Mouse (Mus musculus): Measurements from ENCODE around the gene Calhm3. TPM values are rescaled to one million over a fixed set of nuclear protein-coding genes. Genes with fewer than 3 reads are reported as not detected.
"Not testable (repeated sequence)": the region's sequence is repeated elsewhere in the genome, so short reads cannot be mapped to it uniquely, and the experiment has no call there.

Calhm3 gene
- polyA plus RNA-seq, 1 experiment from 2014 or later, result not detected

GRCm38 (mm10) chr19:47139611-47140010 is 18.0 kb downstream of the Calhm3 start:
- not testable (repeated sequence) for H3K4me2 ChIP-seq (ENCODE audit: low read depth, severe bottlenecking); DNase-seq (ENCODE audit: low spot score); H3K27ac ChIP-seq (replicated peaks; ENCODE audit: low read depth, low read length); H3K36me3 ChIP-seq (ENCODE audit: control insufficient read depth, insufficient read depth, low read length); H3K27me3 ChIP-seq (ENCODE audit: control insufficient read depth, insufficient read depth, low read length); H3K9ac ChIP-seq (ENCODE audit: low read length); ATAC-seq (ENCODE audit: insufficient number of reproducible peaks, low FRiP score, low TSS enrichment, low read depth); H3K9me3 ChIP-seq (ENCODE audit: control insufficient read depth, low read length); H3K4me3 ChIP-seq (ENCODE audit: low read depth, low read length)
- H3K4me1 ChIP-seq (ENCODE audit: control insufficient read depth, insufficient read depth, low read length), result peaks cover 15% of the 10 kb centered on the region
- 22% methylated on average over 7 of the region's 7 CpGs for WGBS

- 2% methylated on average over 28 of the region's 28 CpGs for WGBS
Measured at GRCm38 (mm10) chr19:47137771-47138421, 19.7 kb downstream of the Calhm3 start, which contains the start of gene Calhm2. Gene Calhm2 (minus strand): TSS chr19:47138294.

DNA sequence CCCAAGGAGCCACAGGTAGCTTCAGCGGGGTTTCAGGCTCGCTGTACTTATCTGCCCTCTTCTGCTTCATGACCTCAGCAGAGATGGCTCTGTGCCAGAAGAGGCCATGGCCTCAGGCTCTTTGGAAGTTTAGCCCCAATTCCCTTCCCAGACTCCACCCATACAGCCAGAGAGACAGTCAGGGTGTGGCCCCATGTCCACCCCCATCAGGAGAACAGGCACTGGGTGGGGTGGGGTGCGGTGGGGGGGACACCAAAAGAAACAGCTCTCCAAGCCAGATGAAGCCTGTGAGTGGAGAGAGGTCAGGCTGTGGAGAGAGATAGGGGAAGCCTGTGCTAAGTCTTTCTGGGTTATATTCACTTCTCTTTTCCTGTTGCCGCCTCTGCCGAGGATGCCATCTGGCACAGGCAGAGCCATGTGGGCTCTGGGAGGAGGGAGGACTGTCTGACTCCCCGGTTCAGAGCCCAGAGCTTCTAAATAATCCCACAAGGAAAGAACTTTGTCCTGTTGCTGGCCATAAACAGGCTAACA is 20.4 kb downstream of the Calhm3 start:
- H3K9ac ChIP-seq (ENCODE audit: low read length), result no peak overlapping the region; the same call in 1 of the 2 replicates
- no peak overlapping the region for H3K27ac ChIP-seq (replicated peaks; ENCODE audit: low read depth, low read length)
- peaks cover 3% of the 10 kb centered on the region for H3K36me3 ChIP-seq (ENCODE audit: control insufficient read depth, insufficient read depth, low read length)
- H3K4me2 ChIP-seq (ENCODE audit: low read depth, severe bottlenecking), result peak overlapping the region; percentile 46
- 42% methylated on average over 6 of the region's 6 CpGs for WGBS
- peaks cover 15% of the 10 kb centered on the region for H3K4me1 ChIP-seq (ENCODE audit: control insufficient read depth, insufficient read depth, low read length)
- H3K4me3 ChIP-seq (ENCODE audit: low read depth, low read length), result peak overlapping the region; percentile 28
- DNase-seq (ENCODE audit: low spot score) (peak; percentile 39), ATAC-seq (ENCODE audit: insufficient number of reproducible peaks, low FRiP score, low TSS enrichment, low read depth) (no peak)
- H3K27me3 ChIP-seq (ENCODE audit: control insufficient read depth, insufficient read depth, low read length), result 0 out of 2 replicates have a peak, but pooled peaks cover 3% of the 10 kb centered on the region
- H3K9me3 ChIP-seq (ENCODE audit: control insufficient read depth, low read length), result no peaks in the 10 kb centered on the region

More at GRCm38 (mm10) chr19:47137771-47138421, 19.7 kb downstream of the Calhm3 start, which contains the start of gene Calhm2:
- peak within 1 kb of the TSS; percentile 46 for H3K4me2 ChIP-seq (ENCODE audit: low read depth, severe bottlenecking)
- ATAC-seq (ENCODE audit: insufficient number of reproducible peaks, low FRiP score, low TSS enrichment, low read depth), result peak; percentile 74; the same call in 1 of the 2 replicates
- H3K4me1 ChIP-seq (ENCODE audit: control insufficient read depth, insufficient read depth, low read length), result peaks cover 15% of the 10 kb centered on the region
- H3K9me3 ChIP-seq (ENCODE audit: control insufficient read depth, low read length), result no peaks in the 10 kb centered on the region
- H3K36me3 ChIP-seq (ENCODE audit: control insufficient read depth, insufficient read depth, low read length), result no peaks in the 10 kb centered on the region
- H3K27me3 ChIP-seq (ENCODE audit: control insufficient read depth, insufficient read depth, low read length), result 0 out of 2 replicates have a peak, but pooled peaks cover 3% of the 10 kb centered on the region
- peak within 1 kb of the TSS; percentile 28 for H3K4me3 ChIP-seq (ENCODE audit: low read depth, low read length)
- H3K27ac ChIP-seq (replicated peaks; ENCODE audit: low read depth, low read length), result peak within 1 kb of the TSS; percentile 30; the same call in 1 of the 2 replicates
- peak within 1 kb of the TSS; percentile 71 for H3K9ac ChIP-seq (ENCODE audit: low read length)
- DNase-seq (ENCODE audit: low spot score), result peak; percentile 60

GRCm38 (mm10) chr19:47136170-47136569 is 21.4 kb downstream of the Calhm3 start:
- Histone ChIP-seq H3K4me2 (ENCODE audit: low read depth, severe bottlenecking) (no peak overlapping the region), H3K27ac (replicated peaks; ENCODE audit: low read depth, low read length) (no peak overlapping the region), H3K4me1 (ENCODE audit: control insufficient read depth, insufficient read depth, low read length) (peaks cover 15% of the 10 kb centered on the region), H3K4me3 (ENCODE audit: low read depth, low read length) (no peak overlapping the region), H3K27me3 (ENCODE audit: control insufficient read depth, insufficient read depth, low read length) (0 out of 2 replicates have a peak, but pooled peaks cover 3% of the 10 kb centered on the region), H3K36me3 (ENCODE audit: control insufficient read depth, insufficient read depth, low read length) (peaks cover 5% of the 10 kb centered on the region), H3K9me3 (ENCODE audit: control insufficient read depth, low read length) (no peaks in the 10 kb centered on the region), H3K9ac (ENCODE audit: low read length) (no peak overlapping the region)
- ATAC-seq (ENCODE audit: insufficient number of reproducible peaks, low FRiP score, low TSS enrichment, low read depth) (no peak), DNase-seq (ENCODE audit: low spot score) (no peak)
- WGBS, result 86% methylated on average over 5 of the region's 5 CpGs

GRCm38 (mm10) chr19:47135568-47135967 is 22.0 kb downstream of the Calhm3 start:
- ATAC-seq (ENCODE audit: insufficient number of reproducible peaks, low FRiP score, low TSS enrichment, low read depth), result no peak
- 91% methylated on average over 17 of the region's 17 CpGs for WGBS
- H3K4me3 ChIP-seq (ENCODE audit: low read depth, low read length), result no peak overlapping the region

GRCm38 (mm10) chr19:47133161-47133560 is 24.4 kb downstream of the Calhm3 start:
- H3K4me3 ChIP-seq (ENCODE audit: low read depth, low read length), result no peak overlapping the region
- no peaks in the 10 kb centered on the region for H3K27me3 ChIP-seq (ENCODE audit: control insufficient read depth, insufficient read depth, low read length)
- H3K4me2 ChIP-seq (ENCODE audit: low read depth, severe bottlenecking), result no peak overlapping the region
- DNase-seq (ENCODE audit: low spot score), result no peak
- H3K4me1 ChIP-seq (ENCODE audit: control insufficient read depth, insufficient read depth, low read length), result peaks cover 10% of the 10 kb centered on the region
- no peak overlapping the region for H3K9ac ChIP-seq (ENCODE audit: low read length)
- no peaks in the 10 kb centered on the region for H3K9me3 ChIP-seq (ENCODE audit: control insufficient read depth, low read length)
- 87% methylated on average over 7 of the region's 7 CpGs for WGBS
- H3K27ac ChIP-seq (replicated peaks; ENCODE audit: low read depth, low read length), result no peak overlapping the region
- no peak for ATAC-seq (ENCODE audit: insufficient number of reproducible peaks, low FRiP score, low TSS enrichment, low read depth)
- H3K36me3 ChIP-seq (ENCODE audit: control insufficient read depth, insufficient read depth, low read length), result peaks cover 21% of the 10 kb centered on the region

More at GRCm38 (mm10) chr19:47135568-47135967, 22.0 kb downstream of the Calhm3 start:
- Histone ChIP-seq H3K4me2 (ENCODE audit: low read depth, severe bottlenecking) (no peak overlapping the region), H3K36me3 (ENCODE audit: control insufficient read depth, insufficient read depth, low read length) (peaks cover 8% of the 10 kb centered on the region), H3K9me3 (ENCODE audit: control insufficient read depth, low read length) (no peaks in the 10 kb centered on the region), H3K4me1 (ENCODE audit: control insufficient read depth, insufficient read depth, low read length) (peaks cover 15% of the 10 kb centered on the region), H3K27ac (replicated peaks; ENCODE audit: low read depth, low read length) (no peak overlapping the region), H3K9ac (ENCODE audit: low read length) (no peak overlapping the region), H3K27me3 (ENCODE audit: control insufficient read depth, insufficient read depth, low read length) (0 out of 2 replicates have a peak, but pooled peaks cover 3% of the 10 kb centered on the region)
- no peak for DNase-seq (ENCODE audit: low spot score)

GRCm38 (mm10) chr19:47130551-47131125 is 26.9 kb downstream of the Calhm3 start:
- WGBS, result 94% methylated on average over 15 of the region's 15 CpGs
- H3K27me3 ChIP-seq (ENCODE audit: control insufficient read depth, insufficient read depth, low read length), result no peaks in the 10 kb centered on the region

GRCm38 (mm10) chr19:47128835-47129234 is 28.7 kb downstream of the Calhm3 start:
- WGBS, result 90% methylated on average over 11 of the region's 11 CpGs
- no peaks in the 10 kb centered on the region for H3K27me3 ChIP-seq (ENCODE audit: control insufficient read depth, insufficient read depth, low read length)
- DNase-seq (ENCODE audit: low spot score) (no peak), ATAC-seq (ENCODE audit: insufficient number of reproducible peaks, low FRiP score, low TSS enrichment, low read depth) (no peak)
- H3K36me3 ChIP-seq (ENCODE audit: control insufficient read depth, insufficient read depth, low read length), result peaks cover 32% of the 10 kb centered on the region
- H3K4me2 ChIP-seq (ENCODE audit: low read depth, severe bottlenecking), result no peak overlapping the region
- no peaks in the 10 kb centered on the region for H3K4me1 ChIP-seq (ENCODE audit: control insufficient read depth, insufficient read depth, low read length)
- H3K27ac ChIP-seq (replicated peaks; ENCODE audit: low read depth, low read length), result no peak overlapping the region
- H3K9ac ChIP-seq (ENCODE audit: low read length), result no peak overlapping the region
- H3K4me3 ChIP-seq (ENCODE audit: low read depth, low read length), result no peak overlapping the region
- no peaks in the 10 kb centered on the region for H3K9me3 ChIP-seq (ENCODE audit: control insufficient read depth, low read length)

More at GRCm38 (mm10) chr19:47130551-47131125, 26.9 kb downstream of the Calhm3 start:
- H3K4me3 ChIP-seq (ENCODE audit: low read depth, low read length), result no peak overlapping the region
- ATAC-seq (ENCODE audit: insufficient number of reproducible peaks, low FRiP score, low TSS enrichment, low read depth) (no peak), DNase-seq (ENCODE audit: low spot score) (no peak)
- H3K9me3 ChIP-seq (ENCODE audit: control insufficient read depth, low read length), result no peaks in the 10 kb centered on the region
- H3K4me2 ChIP-seq (ENCODE audit: low read depth, severe bottlenecking), result no peak overlapping the region
- no peak overlapping the region for H3K27ac ChIP-seq (replicated peaks; ENCODE audit: low read depth, low read length)
- no peak overlapping the region for H3K9ac ChIP-seq (ENCODE audit: low read length)
- peaks cover 26% of the 10 kb centered on the region for H3K36me3 ChIP-seq (ENCODE audit: control insufficient read depth, insufficient read depth, low read length)
- H3K4me1 ChIP-seq (ENCODE audit: control insufficient read depth, insufficient read depth, low read length), result no peaks in the 10 kb centered on the region
